Mouse (Mus musculus): ENCODE measurements at regions not wholly inside any gene's neighbourhood (a gene's known extent, or its start where the extent isn't known, plus 50 kb on each side); places are given as distances from the start of the nearest gene placed in this dataset.

GRCm38 (mm10) chr9:50257162-50257561, 87.6 kb downstream of the Rpl10-ps3 start:
- ATAC-seq (replicated peaks in 1 of 2; ENCODE audit: insufficient read depth in 1 of 2, low FRiP score in 2 of 2, low TSS enrichment in 1 of 2, low read depth in 1 of 2, poor library complexity in 2 of 2, severe bottlenecking in 2 of 2), result no peak

GRCm38 (mm10) chr9:50244982-50245671, 99.6 kb downstream of the Rpl10-ps3 start:
- ATAC-seq (replicated peaks in 1 of 2; ENCODE audit: insufficient read depth in 1 of 2, low FRiP score in 2 of 2, low TSS enrichment in 1 of 2, low read depth in 1 of 2, poor library complexity in 2 of 2, severe bottlenecking in 2 of 2), result no peak

- no peak for ATAC-seq (replicated peaks in 1 of 2; ENCODE audit: insufficient read depth in 1 of 2, low FRiP score in 2 of 2, low TSS enrichment in 1 of 2, low read depth in 1 of 2, poor library complexity in 2 of 2, severe bottlenecking in 2 of 2)
Measured at GRCm38 (mm10) chr9:50240923-50241322, 103.8 kb downstream of the Rpl10-ps3 start.

- ATAC-seq (replicated peaks in 1 of 2; ENCODE audit: insufficient read depth in 1 of 2, low FRiP score in 2 of 2, low TSS enrichment in 1 of 2, low read depth in 1 of 2, poor library complexity in 2 of 2, severe bottlenecking in 2 of 2), result no peak
Measured at GRCm38 (mm10) chr9:50235908-50236307, 108.9 kb downstream of the Rpl10-ps3 start.

- no peak for ATAC-seq (replicated peaks in 1 of 2; ENCODE audit: insufficient read depth in 1 of 2, low FRiP score in 2 of 2, low TSS enrichment in 1 of 2, low read depth in 1 of 2, poor library complexity in 2 of 2, severe bottlenecking in 2 of 2)
Measured at GRCm38 (mm10) chr9:50234655-50235054, 110.1 kb downstream of the Rpl10-ps3 start.

GRCm38 (mm10) chr9:50232958-50233510, 111.7 kb downstream of the Rpl10-ps3 start:
- ATAC-seq (replicated peaks in 1 of 2; ENCODE audit: insufficient read depth in 1 of 2, low FRiP score in 2 of 2, low TSS enrichment in 1 of 2, low read depth in 1 of 2, poor library complexity in 2 of 2, severe bottlenecking in 2 of 2), result no peak

- ATAC-seq (replicated peaks in 1 of 2; ENCODE audit: insufficient read depth in 1 of 2, low FRiP score in 2 of 2, low TSS enrichment in 1 of 2, low read depth in 1 of 2, poor library complexity in 2 of 2, severe bottlenecking in 2 of 2), result no peak
Measured at GRCm38 (mm10) chr9:50210481-50210880, 134.3 kb downstream of the Rpl10-ps3 start.

GRCm38 (mm10) chr9:50199422-50200218, 145.1 kb downstream of the Rpl10-ps3 start:
- ATAC-seq (replicated peaks in 1 of 2; ENCODE audit: insufficient read depth in 1 of 2, low FRiP score in 2 of 2, low TSS enrichment in 1 of 2, low read depth in 1 of 2, poor library complexity in 2 of 2, severe bottlenecking in 2 of 2), result no peak

GRCm38 (mm10) chr9:50192400-50193110, 152.2 kb downstream of the Rpl10-ps3 start:
- ATAC-seq (replicated peaks in 1 of 2; ENCODE audit: insufficient read depth in 1 of 2, low FRiP score in 2 of 2, low TSS enrichment in 1 of 2, low read depth in 1 of 2, poor library complexity in 2 of 2, severe bottlenecking in 2 of 2), result no peak

GRCm38 (mm10) chr9:50191136-50191535, 153.6 kb downstream of the Rpl10-ps3 start:
- ATAC-seq (replicated peaks in 1 of 2; ENCODE audit: insufficient read depth in 1 of 2, low FRiP score in 2 of 2, low TSS enrichment in 1 of 2, low read depth in 1 of 2, poor library complexity in 2 of 2, severe bottlenecking in 2 of 2), result no peak

GRCm38 (mm10) chr9:50188576-50189070, 156.1 kb downstream of the Rpl10-ps3 start:
- no peak for ATAC-seq (replicated peaks in 1 of 2; ENCODE audit: insufficient read depth in 1 of 2, low FRiP score in 2 of 2, low TSS enrichment in 1 of 2, low read depth in 1 of 2, poor library complexity in 2 of 2, severe bottlenecking in 2 of 2)

- no peak for ATAC-seq (replicated peaks in 1 of 2; ENCODE audit: insufficient read depth in 1 of 2, low FRiP score in 2 of 2, low TSS enrichment in 1 of 2, low read depth in 1 of 2, poor library complexity in 2 of 2, severe bottlenecking in 2 of 2)
Measured at GRCm38 (mm10) chr9:50181360-50181759, 163.4 kb downstream of the Rpl10-ps3 start.

GRCm38 (mm10) chr9:50176131-50176530, 168.6 kb downstream of the Rpl10-ps3 start:
- ATAC-seq (replicated peaks in 1 of 2; ENCODE audit: insufficient read depth in 1 of 2, low FRiP score in 2 of 2, low TSS enrichment in 1 of 2, low read depth in 1 of 2, poor library complexity in 2 of 2, severe bottlenecking in 2 of 2), result no peak

GRCm38 (mm10) chr9:50171826-50172464, 172.8 kb downstream of the Rpl10-ps3 start:
- no peak for ATAC-seq (replicated peaks in 1 of 2; ENCODE audit: insufficient read depth in 1 of 2, low FRiP score in 2 of 2, low TSS enrichment in 1 of 2, low read depth in 1 of 2, poor library complexity in 2 of 2, severe bottlenecking in 2 of 2)

- ATAC-seq (replicated peaks in 1 of 2; ENCODE audit: insufficient read depth in 1 of 2, low FRiP score in 2 of 2, low TSS enrichment in 1 of 2, low read depth in 1 of 2, poor library complexity in 2 of 2, severe bottlenecking in 2 of 2), result no peak
Measured at GRCm38 (mm10) chr9:50171164-50171563, 173.6 kb downstream of the Rpl10-ps3 start.

- no peak for ATAC-seq (replicated peaks in 1 of 2; ENCODE audit: insufficient read depth in 1 of 2, low FRiP score in 2 of 2, low TSS enrichment in 1 of 2, low read depth in 1 of 2, poor library complexity in 2 of 2, severe bottlenecking in 2 of 2)
Measured at GRCm38 (mm10) chr9:50170637-50171036, 174.1 kb downstream of the Rpl10-ps3 start.

GRCm38 (mm10) chr9:50154618-50155017, 190.2 kb downstream of the Rpl10-ps3 start:
- ATAC-seq (replicated peaks in 1 of 2; ENCODE audit: insufficient read depth in 1 of 2, low FRiP score in 2 of 2, low TSS enrichment in 1 of 2, low read depth in 1 of 2, poor library complexity in 2 of 2, severe bottlenecking in 2 of 2), result no peak

Measured in hematopoietic stem cell, adult 5-6 weeks (primary cell).